Mouse (Mus musculus) frontal cortex, adult 2 months (tissue): ENCODE measurements around the gene Orc1. TPM values are rescaled to one million over a fixed set of nuclear protein-coding genes. Genes with fewer than 3 reads are reported as not detected.

Experiments used
- DNase-seq, 2 experiments: peaks; one replicate each; pipeline ENCODE4 v3.0.0; 2022; ENCODE audit warnings: low spot score in 1 of 2; ENCODE audit errors: extremely low spot score in 1 of 2
- polyA plus RNA-seq: library from polyadenylated mRNA; depleted of rRNA; stranded (reverse); fragments of >200 nt; gene quantifications from 2 replicates; pipeline ENCODE4 v1.2.3, GENCODE M21; 2012; rRNA removed

Gene Orc1
- 0.38 and 0.42 TPM in 2 replicates for polyA plus RNA-seq

DNA sequence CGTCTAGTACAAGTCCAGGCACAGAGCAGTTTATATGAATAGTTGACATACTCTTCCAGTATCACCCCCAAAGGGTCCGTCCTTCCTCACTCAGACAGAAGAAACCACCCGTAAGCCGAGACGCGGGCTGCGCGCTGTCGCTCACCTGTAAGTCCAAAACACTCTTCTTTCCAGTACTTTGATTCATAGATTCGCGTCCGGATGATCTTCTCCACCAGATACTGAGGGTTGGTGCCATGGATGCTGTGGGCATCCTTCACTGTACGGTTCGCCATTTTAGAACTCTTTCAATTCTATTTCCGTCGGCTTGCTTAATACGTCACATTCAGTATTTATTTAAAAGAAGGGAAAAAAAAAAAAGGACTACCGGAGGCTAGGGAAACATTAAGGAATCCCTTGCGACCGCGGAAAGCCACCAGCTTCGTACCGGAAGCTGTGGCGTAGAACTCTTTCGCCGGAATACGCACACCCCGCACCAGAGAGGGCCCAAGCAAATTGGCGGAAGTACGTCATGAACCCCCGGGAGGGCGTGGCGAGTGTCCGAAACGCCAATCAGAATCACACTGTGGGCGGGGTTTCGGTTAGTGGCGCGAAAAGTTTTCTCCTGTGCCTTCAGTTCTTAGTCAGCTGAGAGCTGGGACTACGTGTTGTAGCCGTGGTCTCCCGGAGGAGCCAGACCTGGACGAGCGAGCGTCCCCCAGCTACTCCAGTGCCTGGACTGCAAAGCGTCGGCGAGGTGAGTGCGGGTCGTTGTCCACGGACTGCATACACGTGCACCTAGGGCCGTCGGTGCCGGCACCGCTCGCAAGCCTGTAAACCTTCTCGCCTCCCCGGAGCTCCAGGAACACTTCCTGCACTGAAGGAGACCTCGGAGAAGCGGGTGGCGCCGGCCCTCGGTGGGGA, at the start of gene Orc1, which contains the start of gene Prpf38a:
Gene Orc1, plus strand, starts transcription at position 584 of the 903 bp plus-strand sequence.
Gene Prpf38a, minus strand, starts transcription at position 497 of the 903 bp plus-strand sequence.
- DNase-seq, result peak; percentile 96 to 98

DNA sequence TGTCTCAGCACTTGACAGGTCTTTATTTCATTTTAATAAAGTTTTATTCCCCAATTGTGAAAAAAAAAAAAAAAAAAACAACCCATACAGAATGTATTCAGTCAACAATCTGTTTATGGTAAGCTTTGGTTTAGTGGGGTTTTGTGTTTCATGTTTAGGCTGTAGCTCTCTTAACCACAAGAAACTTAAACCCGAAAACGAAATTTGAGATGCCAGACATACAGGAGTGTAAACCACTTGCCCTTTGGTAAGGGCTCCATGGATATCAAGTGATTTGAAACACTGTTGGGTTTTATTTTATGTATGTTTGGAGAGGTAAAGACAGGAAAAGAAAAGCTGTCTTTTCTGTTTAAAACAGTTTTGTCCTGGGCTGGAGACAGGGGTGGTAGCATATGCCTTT, 39.5 kb upstream of the Orc1 start:
- DNase-seq, result no peak

DNA sequence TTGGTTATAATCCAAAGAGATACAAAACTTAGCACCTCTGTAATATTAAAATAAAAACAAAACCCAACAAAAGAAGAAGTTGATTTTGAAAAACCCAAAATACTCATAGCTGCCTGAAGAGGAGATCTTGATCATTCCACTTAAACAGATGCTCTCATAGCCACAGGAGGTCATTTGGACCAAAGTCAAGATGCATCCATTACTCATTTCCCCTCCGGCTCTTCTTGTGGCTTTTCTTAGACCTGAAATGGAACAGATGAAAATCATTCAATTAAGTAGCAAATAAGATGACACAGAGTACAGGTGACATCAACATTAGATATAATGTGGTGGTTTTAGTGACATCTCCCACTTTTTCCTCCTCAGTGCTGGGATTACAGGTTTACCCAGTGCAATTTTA, 14.2 kb upstream of the Orc1 start:
- DNase-seq, result no peak

DNA sequence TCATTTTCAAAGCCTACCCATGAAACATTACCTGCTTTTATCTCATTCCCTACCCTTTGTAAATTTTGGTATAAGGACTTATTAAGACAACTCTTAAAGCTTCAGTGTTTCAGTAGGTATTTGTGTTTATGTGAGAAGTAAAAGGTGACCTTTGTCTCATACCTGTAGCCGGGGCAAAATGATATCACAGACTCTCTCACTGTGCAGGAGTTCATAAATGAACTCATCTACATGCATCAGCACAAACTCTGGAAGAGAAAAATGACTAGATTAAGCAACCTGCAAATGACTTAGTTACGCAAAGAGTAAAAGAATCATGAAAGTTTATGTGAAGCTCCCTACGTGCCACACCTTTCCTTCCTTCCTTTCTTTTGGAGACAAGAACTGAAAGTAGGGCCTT, 6.6 kb upstream of the Orc1 start:
- DNase-seq, result no peak

DNA sequence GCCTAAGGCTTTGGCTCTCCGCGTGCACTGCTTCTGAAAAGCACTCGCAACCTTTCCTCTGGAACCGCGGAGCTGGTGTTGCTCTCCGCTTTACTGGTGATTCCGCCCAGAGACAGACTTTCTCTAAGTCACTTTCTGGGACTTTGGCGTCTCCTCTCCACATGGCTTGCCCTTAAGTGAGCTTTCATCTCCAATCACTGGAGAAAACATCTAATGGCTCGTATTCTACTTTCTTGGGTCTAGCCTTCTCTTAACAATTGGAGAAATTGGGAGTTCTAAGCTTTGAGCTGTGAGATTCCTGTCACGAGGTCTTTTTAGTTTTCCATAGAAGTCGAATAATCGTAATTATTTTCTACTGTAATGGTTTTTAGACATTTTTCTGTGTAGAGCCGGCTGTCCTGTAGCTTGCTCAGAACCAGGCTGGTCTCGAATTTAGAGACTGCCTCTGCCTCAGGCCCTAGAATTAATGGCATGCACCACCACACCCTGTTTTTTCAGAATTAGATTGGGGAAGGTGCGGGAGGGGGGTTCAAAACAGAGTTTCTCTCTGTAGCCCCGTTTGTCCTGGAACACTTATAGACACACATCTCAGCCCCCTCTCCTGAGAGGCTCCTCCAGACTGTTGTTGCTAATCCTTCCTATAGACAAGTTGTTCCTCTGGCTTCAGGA, 654 bp downstream of the Orc1 start:
- DNase-seq, result no peak

DNA sequence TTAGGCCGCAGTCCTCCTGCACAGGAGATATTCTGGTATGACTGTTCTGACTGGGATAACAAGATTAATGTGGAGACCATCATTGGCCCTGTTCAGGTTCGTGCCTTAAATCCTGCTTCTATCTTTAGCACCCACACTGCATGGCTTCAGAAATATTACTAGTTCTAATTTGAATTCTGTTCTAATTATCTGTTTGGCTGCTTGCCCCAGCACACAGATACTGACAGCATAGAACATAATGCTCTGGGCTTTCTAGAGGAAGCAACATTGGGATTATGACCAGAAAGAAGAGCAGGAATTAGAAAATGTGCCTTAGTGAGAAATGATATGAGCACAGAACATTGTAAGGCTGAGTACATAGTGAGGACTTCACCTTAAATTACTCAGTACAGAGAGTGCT, 14.2 kb downstream of the Orc1 start:
- peak in 1 of 2 experiments; percentile 7 for DNase-seq

DNA sequence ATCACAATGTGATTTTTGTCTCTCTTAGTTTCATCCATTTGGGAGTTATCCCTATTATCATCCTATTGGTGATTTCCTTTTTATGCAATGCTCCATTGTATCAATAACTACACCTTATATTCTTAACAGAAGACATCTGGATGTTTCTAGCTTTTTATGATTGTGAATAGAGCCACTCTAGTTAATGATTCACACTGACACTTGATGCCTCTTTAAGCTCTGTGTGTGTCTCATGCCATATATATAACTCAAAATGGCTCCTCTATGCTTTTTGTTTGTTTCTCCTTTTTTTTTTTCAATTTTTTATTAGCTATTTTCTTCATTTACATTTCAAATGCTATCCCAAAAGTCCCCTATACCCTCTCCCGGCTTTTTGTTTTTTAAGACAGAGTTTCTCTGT, 16.6 kb downstream of the Orc1 start:
- no peak for DNase-seq

DNA sequence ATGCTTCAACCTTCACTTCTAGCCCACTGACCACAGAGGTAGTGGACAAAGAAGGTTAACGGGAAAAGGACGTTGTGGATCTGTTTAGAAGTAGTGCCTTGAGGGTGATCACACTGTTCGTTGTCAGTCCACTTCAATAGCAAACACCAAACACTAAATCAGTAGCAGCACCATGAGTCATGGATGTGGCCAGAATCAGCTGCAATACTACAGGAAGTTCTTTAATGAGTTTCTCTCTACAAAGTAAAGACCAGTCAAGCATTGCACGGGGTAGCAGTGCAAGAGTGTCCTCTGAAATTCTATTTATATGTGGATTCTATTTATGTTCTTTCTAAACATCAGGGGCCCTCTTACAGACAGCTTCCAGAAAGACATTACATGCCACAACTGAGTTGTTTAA, 19.1 kb downstream of the Orc1 start:
- DNase-seq, result no peak

DNA sequence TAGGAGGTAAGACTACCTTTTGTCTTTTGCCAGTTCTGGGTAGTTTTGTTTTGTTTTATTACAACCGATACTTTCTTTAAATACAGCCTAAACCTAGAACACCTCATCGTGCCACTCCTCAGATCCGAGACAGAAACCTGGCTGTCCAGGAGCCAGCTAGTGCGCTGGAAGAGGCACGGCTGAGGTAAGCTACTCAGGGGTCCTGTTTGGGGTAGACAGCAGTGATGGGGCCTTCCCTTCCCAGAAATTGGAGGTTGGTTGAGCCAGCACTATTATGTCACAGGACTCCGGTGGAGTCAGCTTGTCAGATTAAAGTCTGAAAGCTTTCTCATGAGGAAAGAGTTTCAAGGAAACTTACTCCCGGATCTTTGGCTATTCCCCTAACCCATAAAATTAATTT, 22.6 kb downstream of the Orc1 start:
- DNase-seq, result no peak

DNA sequence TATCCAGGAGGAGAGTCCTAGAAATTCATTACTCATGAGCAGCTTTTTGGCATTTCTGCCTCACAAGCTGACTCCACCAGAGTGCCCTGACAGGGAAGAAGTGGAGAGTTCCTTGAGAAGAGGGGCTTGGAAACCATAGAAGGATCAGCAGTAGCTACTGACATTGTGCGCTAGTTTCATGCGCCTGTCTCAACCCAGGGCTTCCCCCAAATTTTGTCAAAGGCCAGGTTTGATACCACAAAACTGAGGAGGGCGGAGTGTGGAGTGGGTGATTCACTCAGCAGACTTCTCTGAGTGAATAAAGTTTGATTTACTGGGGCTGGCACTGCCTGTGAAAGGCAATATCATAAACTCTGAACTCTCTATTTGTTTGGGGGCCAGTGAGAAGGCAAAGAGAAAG, 29.4 kb downstream of the Orc1 start:
- no peak for DNase-seq

DNA sequence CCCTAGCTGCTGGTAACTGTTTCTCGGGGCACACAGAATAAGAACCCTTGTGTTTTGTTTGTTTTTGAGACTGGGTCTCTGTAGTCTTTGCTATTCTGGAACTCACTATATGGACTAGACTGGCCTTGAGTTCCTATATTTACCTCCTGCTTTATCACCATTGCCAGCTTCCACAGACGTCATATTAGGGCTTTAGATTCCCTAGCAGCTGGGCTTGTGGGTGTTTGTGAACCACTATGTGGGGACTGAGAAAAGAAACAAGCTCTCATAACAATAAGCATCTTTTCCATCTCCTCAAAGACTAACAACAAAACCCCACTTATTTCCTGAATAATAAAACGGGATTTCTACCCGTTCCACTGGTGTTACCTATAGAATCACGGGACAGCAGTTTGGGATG, 31.7 kb downstream of the Orc1 start:
- peak in 1 of 2 experiments; percentile 53 for DNase-seq

DNA sequence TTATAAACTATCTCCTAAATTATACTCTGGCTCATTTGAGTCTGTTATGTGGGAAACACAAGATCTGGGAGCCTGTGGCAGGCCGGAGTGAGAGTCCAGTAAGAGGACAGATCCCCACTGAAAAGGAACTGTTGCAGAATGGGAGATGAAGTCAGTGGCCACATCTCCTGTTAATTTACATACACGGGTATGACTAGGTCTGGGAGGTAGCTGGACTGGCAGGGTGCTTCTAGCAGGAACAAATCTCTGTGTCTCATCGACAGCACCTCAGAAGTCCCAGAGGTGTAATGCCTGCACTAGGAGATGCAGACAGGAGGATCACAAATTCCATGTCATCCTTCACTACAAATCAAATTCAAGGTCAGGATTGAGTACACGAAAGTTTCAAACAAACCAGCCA, 39.4 kb downstream of the Orc1 start:
- no peak for DNase-seq

DNA sequence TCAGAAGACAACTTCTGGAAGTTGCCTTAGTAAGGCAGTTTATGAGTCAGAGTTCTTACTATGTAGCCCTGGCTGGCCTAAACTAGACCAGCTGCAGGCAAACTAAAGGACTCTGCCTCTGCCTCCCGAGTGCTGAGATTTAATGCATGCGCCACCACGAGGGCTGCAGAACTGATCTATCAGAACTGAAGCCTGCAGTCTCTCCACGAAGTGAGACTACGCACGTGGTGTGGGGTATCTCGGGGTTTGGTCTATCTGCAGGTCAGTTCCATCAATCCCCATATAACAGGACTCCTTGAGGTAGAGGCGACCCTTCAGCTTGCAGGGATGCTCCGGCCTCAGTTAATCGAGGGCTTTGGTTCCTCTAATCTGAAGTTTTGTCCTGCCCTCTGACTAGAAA, 39.9 kb downstream of the Orc1 start:
- peak in 1 of 2 experiments; percentile 55 for DNase-seq

DNA sequence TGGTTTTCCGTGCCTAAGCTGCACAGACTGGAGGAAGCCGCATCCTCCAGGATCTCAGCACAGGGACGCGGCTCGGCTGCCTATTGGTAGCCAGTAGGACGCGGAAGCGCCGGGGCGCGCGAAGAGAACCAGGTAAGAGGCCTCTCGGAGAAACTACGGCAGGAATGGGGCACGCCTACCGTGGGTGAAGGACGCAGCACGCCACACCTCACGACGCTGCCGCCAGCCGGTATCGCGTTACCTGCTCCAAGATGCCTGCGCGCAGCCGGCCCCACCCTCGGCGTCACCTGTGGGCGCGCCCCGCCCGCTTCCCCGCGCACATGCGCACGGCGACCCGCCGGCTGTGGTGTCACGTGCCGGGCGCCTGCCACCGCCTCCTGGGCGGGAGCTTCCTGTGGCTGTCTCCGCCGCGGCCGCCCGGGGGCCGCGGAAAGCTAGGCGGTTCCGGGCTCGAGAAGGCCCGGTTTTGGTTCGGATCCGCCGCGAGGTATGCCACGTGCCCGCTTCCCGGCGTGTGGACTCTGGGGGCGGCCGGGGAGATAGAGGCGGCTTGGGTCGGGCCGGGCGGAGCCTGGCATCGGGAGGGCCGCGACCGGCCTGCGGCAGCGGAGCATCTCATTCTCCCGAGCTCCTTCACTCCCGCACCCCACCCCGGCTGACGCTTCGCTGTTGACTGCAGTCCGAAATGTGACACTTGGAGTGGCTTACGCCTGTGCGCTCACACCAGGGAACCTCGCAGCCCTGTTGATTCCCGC, 40.5 kb downstream of the Orc1 start, which contains the start of gene Cc2d1b:
Gene Cc2d1b, plus strand, starts transcription at position 354 of the 755 bp plus-strand sequence.
- peak; percentile 84 to 91 for DNase-seq

DNA sequence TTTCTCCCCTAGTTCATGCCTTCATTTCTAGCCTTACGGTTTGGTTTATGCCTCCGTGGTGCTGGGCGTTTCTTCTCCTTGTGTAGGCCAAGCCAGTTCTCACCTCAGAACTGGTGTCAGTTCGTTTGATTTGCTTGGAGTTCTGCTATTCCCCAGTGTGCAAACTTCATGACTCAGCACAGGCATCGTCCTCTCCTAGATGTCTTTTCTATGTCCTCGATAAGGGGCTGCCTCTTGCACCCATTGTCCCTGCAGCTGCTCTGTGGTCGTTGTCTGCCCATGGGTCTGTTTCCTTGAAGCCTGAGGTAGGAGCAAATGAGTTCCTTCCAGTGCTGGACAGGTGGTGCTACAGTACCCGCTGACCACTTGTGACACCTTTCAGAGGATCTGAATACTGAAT, 41.3 kb downstream of the Orc1 start:
- peak in 1 of 2 experiments; percentile 21 for DNase-seq

DNA sequence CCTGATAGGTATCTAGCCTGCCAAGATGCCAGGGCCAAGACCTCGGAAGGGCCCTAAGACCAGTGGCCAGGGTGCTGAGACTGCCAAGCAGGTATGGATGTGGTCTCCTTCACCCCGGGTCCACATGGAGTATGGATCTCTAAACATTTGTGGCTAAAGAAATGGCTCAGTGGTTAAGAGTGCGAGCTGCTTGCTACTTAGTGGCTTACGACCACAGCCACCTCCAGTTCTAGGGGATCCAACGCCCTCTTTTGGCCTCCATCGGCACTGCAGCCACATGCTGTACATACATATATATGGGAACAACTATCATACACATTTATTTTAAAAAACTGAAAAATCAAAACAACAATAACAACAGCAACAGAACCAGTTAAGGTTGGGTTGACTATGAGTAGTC, 42.3 kb downstream of the Orc1 start:
- DNase-seq, result no peak

DNA sequence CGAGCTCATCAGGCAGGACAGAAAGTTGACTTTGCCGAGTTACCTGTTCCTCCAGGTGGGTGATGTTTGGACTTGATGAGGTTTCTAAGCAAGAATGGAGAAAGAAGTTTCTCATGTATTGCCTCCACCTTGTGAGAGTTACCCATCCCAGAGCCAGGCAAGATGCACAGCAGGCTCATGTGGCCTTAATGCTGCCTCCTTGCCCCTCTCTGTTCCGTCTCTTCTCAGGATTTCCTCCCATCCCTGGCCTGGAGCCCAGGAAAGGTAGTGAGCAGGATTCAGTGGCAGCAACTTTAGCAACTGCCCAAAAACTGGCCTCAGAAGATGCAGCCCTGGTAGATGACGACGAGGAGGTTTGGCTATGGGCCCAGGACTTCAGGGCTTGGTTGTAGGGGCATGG, 47.8 kb downstream of the Orc1 start:
- DNase-seq, result no peak

DNA sequence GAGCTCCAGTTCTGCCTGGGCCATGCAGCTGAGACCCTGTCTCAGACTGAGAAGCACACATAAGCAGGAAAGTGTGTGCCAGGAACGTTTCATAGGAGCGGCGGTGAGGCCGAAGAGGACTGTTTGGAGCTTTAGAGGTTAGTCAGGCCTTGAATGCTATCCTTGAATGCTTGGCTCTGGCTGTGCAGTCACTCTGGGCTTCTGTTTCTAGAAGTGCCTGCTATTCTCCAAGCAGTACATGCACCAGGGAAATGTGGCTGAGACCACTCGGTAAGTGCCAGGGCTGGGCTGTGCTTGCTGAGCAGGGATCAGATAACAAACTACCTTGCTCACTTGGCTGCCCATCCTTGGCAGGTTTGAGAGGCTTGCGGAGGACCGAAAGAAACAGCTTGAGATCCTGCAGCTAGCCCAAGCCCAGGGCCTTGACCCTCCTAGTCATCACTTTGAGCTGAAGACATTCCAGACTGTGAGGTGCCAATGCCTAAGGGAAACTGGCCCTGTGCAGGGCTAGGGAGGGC, 50.2 kb downstream of the Orc1 start:
- no peak for DNase-seq

DNA sequence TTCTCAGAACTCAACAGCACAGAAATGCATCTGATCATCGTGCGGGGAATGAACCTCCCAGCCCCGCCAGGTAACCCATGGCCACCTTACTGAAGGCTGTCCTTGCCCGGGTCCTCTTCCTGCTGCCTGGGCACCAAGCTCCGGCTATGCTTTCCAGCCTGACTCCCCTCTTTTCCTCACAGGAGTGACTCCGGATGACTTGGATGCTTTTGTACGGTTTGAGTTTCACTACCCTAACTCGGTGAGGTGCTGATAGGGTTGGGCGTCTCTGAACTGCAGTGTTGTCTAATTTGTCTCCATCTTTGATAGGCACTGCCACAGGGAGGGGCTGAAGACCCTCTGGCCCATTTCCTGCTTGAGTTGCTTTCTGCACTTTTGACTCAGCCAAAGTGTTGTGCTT, 50.9 kb downstream of the Orc1 start:
- DNase-seq, result no peak

DNA sequence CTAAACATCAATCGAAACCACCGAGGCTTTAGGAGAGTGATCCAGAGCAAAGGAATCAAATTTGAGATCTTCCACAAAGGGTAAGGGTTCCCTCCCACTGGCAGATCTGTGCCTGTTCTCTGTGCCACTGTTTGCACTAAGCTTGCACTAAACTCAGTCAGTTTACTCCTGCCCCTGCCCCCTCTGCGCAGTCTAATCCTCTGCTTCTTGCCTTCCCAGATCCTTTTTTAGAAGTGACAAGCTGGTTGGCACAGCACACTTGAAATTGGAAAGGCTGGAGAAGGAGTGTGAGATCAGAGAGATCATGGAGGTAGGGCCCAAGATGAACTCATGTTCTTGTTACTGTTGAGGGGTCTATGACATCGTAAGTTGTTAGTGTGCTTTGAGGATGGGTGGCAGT, 52.4 kb downstream of the Orc1 start:
- peak in 1 of 2 experiments; percentile 55 for DNase-seq

DNA sequence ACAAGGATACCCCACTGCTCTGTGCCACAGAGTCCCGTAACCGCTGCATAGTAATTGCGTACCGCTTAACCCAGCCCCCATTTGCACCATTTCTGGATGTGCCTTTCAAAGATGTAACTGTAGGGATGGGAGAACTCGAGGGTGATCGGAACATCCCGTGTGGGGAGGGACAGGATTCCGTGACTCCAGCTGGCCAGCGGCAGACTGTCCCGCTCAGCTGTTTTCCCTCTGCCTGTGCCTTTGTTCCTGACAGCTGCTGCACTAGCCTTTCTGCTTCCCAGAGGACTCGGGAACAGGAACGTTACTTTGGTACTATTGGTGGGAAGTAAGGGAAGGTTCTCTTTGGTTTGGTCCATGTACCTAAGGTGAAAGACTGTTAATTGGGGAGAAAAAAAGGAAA, 54.5 kb downstream of the Orc1 start:
- no peak for DNase-seq
